Mouse (Mus musculus): ENCODE measurements at regions not wholly inside any gene's neighbourhood (a gene's known extent, or its start where the extent isn't known, plus 50 kb on each side); places are given as distances from the start of the nearest gene placed in this dataset.

DNA sequence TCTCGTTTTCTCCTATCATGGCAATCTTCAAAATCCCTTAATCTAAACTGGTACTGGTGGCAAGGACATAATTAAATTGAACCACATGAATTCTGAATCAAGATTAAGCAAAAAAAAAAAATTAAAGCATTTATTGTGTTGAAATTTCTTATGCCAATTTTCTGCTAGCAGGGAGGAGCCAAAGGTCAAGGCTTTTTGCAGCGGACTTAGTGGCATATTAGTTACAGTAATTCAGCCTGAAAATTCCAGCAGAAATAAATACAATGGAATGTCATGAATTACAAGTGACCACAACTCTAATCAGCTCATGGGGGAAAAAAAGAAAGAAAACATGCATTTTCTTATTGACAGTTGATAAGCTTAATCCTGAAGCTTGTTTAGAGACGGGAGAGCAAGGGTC, 80.8 kb upstream of the Satb2 start:
- TF ChIP-seq CTCF (IDR thresholded peaks at IDR 0.05; ENCODE audit: borderline replicate concordance, insufficient read depth, low read depth, low read length): no peak
- TF ChIP-seq POLR2A (IDR thresholded peaks at IDR 0.05; ENCODE audit: borderline replicate concordance, insufficient read depth, low read length): no peak
